Comparison of ENCODE assay signal across 1 mouse cellular context in the genomic region with DNA sequence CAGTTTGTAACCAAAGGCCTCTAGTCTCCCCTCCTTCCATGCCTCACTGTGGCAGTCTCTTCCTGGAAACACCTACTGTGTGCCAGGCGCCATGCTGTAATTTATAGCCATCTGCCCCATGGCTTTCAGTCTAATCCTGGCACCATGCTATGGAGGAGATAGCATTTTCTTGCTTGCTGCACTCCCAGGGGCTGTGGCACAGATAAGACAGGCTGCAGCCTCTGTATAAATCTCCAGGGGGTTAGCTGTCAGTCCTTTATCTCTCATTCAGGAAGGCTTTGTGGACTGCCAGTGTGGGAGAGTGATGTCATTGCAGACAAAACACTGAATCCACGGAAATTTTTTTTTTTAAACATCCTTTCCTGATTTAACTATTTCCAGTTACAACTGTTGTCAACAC.
TF ChIP-seq lines count a peak whose summit lies in the region.

No protein-coding gene starts in this region.

TF ChIP-seq in CH12.LX, 34 proteins besides CTCF, POLR2A, EP300 and RAD21:
- TF ChIP-seq HCFC1 (IDR thresholded peaks at IDR 0.05; ENCODE audit: low read depth, low read length) (no peak), ZKSCAN1 (IDR thresholded peaks at IDR 0.05; ENCODE audit: borderline replicate concordance, low read depth, low read length) (peak; percentile 38; the same call in 1 of the 2 replicates)
